Mouse (Mus musculus): Measurements from ENCODE around the gene Ier2. TPM values are rescaled to one million over a fixed set of nuclear protein-coding genes. Genes with fewer than 3 reads are reported as not detected.

Ier2 gene
- polyA plus RNA-seq, 1 experiment from 2014 or later: 29.3 TPM

DNA sequence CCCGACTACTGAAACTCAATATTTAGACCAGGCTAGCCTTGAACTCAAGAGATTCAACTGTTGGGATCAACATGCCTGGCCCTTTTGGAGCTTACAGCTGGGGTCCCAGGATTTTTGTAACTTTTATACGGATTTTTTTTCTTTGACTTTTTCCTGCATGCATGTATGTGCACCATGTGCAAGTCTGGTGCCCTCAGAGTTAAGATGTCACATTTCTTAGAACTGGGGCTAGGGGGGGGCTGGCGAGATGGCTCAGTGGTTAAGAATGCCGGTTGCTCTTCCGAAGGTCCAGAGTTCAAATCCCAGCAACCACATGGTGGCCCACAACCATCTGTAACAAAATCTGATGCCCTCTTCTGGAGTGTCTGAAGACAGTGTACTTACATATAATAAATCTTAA, 37.9 kb upstream of the Ier2 start:
- Histone ChIP-seq H3K4me1 (ENCODE audit: control insufficient read depth, insufficient read depth, low read length) (peaks cover 12% of the 10 kb centered on the region), H3K27ac (ENCODE audit: low read depth, low read length) (peak overlapping the region; percentile 52; the same call in 1 of the 2 replicates), H3K4me3 (ENCODE audit: low read depth, low read length) (no peak overlapping the region), H3K9me3 (replicated peaks; ENCODE audit: control insufficient read depth, low read length) (no peaks in the 10 kb centered on the region), H3K36me3 (ENCODE audit: control insufficient read depth, insufficient read depth, low read length) (peaks cover 43% of the 10 kb centered on the region), H3K4me2 (ENCODE audit: low read length) (no peak overlapping the region), H3K9ac (ENCODE audit: low read length) (no peak overlapping the region), H3K27me3 (replicated peaks; ENCODE audit: control insufficient read depth, insufficient read depth, low read length) (peaks cover 29% of the 10 kb centered on the region)
- DNase-seq (ENCODE audit: low spot score) (no peak), ATAC-seq (no peak)
- WGBS: 87% methylated on average over 5 of the region's 5 CpGs

GRCm38 (mm10) chr8:84699861-84700322, 37.2 kb upstream of the Ier2 start:
- 58% methylated on average over 7 of the region's 7 CpGs for WGBS
- DNase-seq (ENCODE audit: low spot score): peak; percentile 65
- Histone ChIP-seq H3K9ac (ENCODE audit: low read length) (no peak overlapping the region), H3K4me3 (ENCODE audit: low read depth, low read length) (no peak overlapping the region), H3K27me3 (replicated peaks; ENCODE audit: control insufficient read depth, insufficient read depth, low read length) (peaks cover 29% of the 10 kb centered on the region), H3K27ac (ENCODE audit: low read depth, low read length) (peak overlapping the region; percentile 52; the same call in 1 of the 2 replicates), H3K9me3 (replicated peaks; ENCODE audit: control insufficient read depth, low read length) (no peaks in the 10 kb centered on the region), H3K36me3 (ENCODE audit: control insufficient read depth, insufficient read depth, low read length) (peaks cover 49% of the 10 kb centered on the region), H3K4me2 (ENCODE audit: low read length) (no peak overlapping the region), H3K4me1 (ENCODE audit: control insufficient read depth, insufficient read depth, low read length) (peaks cover 12% of the 10 kb centered on the region)
- no peak for ATAC-seq

- Histone ChIP-seq H3K9me3 (replicated peaks; ENCODE audit: control insufficient read depth, low read length) (no peaks in the 10 kb centered on the region), H3K9ac (ENCODE audit: low read length) (no peak overlapping the region), H3K4me3 (ENCODE audit: low read depth, low read length) (no peak overlapping the region), H3K27ac (ENCODE audit: low read depth, low read length) (peak overlapping the region; percentile 70), H3K36me3 (ENCODE audit: control insufficient read depth, insufficient read depth, low read length) (peaks cover 47% of the 10 kb centered on the region), H3K4me1 (ENCODE audit: control insufficient read depth, insufficient read depth, low read length) (peaks cover 8% of the 10 kb centered on the region), H3K4me2 (ENCODE audit: low read length) (no peak overlapping the region), H3K27me3 (replicated peaks; ENCODE audit: control insufficient read depth, insufficient read depth, low read length) (peaks cover 23% of the 10 kb centered on the region)
- ATAC-seq (no peak), DNase-seq (ENCODE audit: low spot score) (no peak)
- WGBS: 89% methylated on average over 9 of the region's 9 CpGs
Measured at GRCm38 (mm10) chr8:84698929-84699401, 36.3 kb upstream of the Ier2 start.

GRCm38 (mm10) chr8:84698288-84698687, 35.6 kb upstream of the Ier2 start:
- WGBS: 90% methylated on average over 5 of the region's 5 CpGs
- no peaks in the 10 kb centered on the region for H3K9me3 ChIP-seq (replicated peaks; ENCODE audit: control insufficient read depth, low read length)
- peaks cover 51% of the 10 kb centered on the region for H3K36me3 ChIP-seq (ENCODE audit: control insufficient read depth, insufficient read depth, low read length)
- no peak overlapping the region for H3K4me3 ChIP-seq (ENCODE audit: low read depth, low read length)
- H3K9ac ChIP-seq (ENCODE audit: low read length): no peak overlapping the region
- H3K27me3 ChIP-seq (replicated peaks; ENCODE audit: control insufficient read depth, insufficient read depth, low read length): peaks cover 19% of the 10 kb centered on the region
- no peak overlapping the region for H3K4me2 ChIP-seq (ENCODE audit: low read length)
- H3K27ac ChIP-seq (ENCODE audit: low read depth, low read length): no peak overlapping the region
- DNase-seq (ENCODE audit: low spot score): no peak
- ATAC-seq: no peak
- peaks cover 4% of the 10 kb centered on the region; the same call in 1 of the 2 replicates for H3K4me1 ChIP-seq (ENCODE audit: control insufficient read depth, insufficient read depth, low read length)

DNA sequence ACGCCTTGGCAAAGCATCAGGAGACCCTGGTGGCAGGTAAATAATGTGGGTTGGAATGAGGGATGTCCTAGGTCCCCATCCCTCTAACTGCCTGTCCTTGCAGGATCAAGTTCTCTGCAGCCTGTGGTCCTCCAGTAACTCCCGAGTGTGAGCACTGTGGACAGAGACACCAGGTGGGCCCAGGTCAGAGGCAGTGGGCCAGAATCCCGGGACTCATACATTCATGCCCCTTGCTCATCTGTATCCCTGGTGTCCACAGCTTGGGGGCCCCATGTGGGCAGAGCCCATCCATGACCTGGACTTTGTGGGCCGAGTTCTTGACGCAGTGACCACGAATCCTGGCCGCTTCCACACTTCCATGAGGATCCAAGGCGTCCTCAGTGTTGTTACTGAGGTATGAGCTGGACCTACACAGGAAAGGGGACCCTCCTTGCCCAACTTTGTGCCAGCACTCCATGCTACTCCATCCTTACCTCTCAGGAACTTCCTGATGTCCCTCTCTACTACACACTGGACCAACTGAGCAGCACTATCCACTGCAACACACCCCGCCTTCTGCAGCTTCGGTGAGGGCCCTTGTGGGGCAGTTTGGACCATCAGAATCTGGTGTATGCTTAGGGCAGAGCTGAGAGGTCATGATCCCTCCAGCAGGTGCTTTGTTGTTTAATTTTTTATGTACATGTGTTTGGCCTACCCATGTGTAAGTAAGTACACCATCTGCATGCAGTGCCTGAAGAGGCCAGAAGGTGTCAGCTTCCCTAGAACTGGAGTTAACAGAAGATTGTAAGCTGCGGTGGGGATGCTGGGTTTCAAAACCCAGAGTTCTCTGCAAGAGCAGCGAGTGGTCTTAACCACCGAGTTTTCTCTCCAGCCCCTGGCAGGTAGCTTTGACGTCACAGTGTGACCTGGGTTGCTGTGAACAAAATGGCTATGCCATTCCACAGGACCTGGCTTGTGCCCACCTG, 34.8 kb upstream of the Ier2 start:
- DNase-seq (ENCODE audit: low spot score) (peak; percentile 76), ATAC-seq (no peak)
- H3K4me1 ChIP-seq (ENCODE audit: control insufficient read depth, insufficient read depth, low read length): 0 out of 2 replicates have a peak, but pooled peaks cover 3% of the 10 kb centered on the region
- H3K9me3 ChIP-seq (replicated peaks; ENCODE audit: control insufficient read depth, low read length): no peaks in the 10 kb centered on the region
- no peak overlapping the region for H3K27ac ChIP-seq (ENCODE audit: low read depth, low read length)
- H3K27me3 ChIP-seq (replicated peaks; ENCODE audit: control insufficient read depth, insufficient read depth, low read length): peaks cover 11% of the 10 kb centered on the region
- H3K9ac ChIP-seq (ENCODE audit: low read length): no peak overlapping the region
- 88% methylated on average over 14 of the region's 14 CpGs for WGBS
- peaks cover 54% of the 10 kb centered on the region for H3K36me3 ChIP-seq (ENCODE audit: control insufficient read depth, insufficient read depth, low read length)
- H3K4me3 ChIP-seq (ENCODE audit: low read depth, low read length): no peak overlapping the region
- no peak overlapping the region for H3K4me2 ChIP-seq (ENCODE audit: low read length)

DNA sequence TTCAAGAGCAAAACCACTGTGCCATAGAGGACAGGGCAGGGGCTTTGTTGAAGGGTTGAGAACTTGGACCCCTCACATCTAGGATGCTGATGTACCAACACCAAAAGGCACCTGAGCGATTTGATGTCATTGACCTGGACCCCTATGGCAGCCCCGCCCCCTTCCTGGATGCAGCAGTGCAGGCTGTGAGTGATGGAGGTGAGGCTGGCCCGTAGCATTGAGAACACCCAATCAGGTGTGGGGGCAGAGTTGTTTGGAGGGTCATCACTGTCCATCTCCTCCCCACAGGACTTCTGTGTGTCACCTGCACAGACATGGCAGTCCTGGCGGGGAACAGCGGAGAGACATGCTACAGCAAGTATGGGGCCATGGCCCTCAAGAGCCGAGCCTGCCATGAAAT, 32.5 kb upstream of the Ier2 start:
- no peak for ATAC-seq
- peaks cover 69% of the 10 kb centered on the region for H3K36me3 ChIP-seq (ENCODE audit: control insufficient read depth, insufficient read depth, low read length)

DNA sequence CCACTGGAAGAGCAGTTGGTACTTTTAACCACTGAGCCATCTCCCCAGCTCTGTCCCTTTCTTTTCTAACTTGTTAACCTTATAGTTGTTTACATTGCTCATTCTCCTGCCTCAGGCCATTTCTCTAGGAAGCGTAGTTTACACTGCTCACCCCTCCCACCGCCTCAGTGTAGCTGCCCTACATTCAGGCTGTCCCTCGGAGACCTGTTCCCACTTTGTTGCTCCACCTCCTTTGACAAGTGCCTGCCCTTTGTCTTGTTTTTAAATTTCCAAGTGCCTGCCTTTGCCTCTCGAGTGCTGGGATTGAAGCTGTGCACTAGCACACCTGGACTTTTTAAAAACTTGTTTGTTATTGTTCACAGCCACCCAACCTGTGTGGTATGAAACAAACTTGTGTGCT, 30.7 kb upstream of the Ier2 start:
- peaks cover 55% of the 10 kb centered on the region for H3K36me3 ChIP-seq (ENCODE audit: control insufficient read depth, insufficient read depth, low read length)
- WGBS: 79% methylated on average over 4 of the region's 4 CpGs

More for the DNA sequence above, 32.5 kb upstream of the Ier2 start:
- Histone ChIP-seq H3K4me2 (ENCODE audit: low read length) (no peak overlapping the region), H3K9ac (ENCODE audit: low read length) (no peak overlapping the region), H3K27ac (ENCODE audit: low read depth, low read length) (no peak overlapping the region), H3K9me3 (replicated peaks; ENCODE audit: control insufficient read depth, low read length) (no peaks in the 10 kb centered on the region), H3K27me3 (replicated peaks; ENCODE audit: control insufficient read depth, insufficient read depth, low read length) (no peaks in the 10 kb centered on the region), H3K4me1 (ENCODE audit: control insufficient read depth, insufficient read depth, low read length) (peaks cover 3% of the 10 kb centered on the region; the same call in 1 of the 2 replicates), H3K4me3 (ENCODE audit: low read depth, low read length) (no peak overlapping the region)
- no peak for DNase-seq (ENCODE audit: low spot score)
- 90% methylated on average over 6 of the region's 6 CpGs for WGBS

DNA sequence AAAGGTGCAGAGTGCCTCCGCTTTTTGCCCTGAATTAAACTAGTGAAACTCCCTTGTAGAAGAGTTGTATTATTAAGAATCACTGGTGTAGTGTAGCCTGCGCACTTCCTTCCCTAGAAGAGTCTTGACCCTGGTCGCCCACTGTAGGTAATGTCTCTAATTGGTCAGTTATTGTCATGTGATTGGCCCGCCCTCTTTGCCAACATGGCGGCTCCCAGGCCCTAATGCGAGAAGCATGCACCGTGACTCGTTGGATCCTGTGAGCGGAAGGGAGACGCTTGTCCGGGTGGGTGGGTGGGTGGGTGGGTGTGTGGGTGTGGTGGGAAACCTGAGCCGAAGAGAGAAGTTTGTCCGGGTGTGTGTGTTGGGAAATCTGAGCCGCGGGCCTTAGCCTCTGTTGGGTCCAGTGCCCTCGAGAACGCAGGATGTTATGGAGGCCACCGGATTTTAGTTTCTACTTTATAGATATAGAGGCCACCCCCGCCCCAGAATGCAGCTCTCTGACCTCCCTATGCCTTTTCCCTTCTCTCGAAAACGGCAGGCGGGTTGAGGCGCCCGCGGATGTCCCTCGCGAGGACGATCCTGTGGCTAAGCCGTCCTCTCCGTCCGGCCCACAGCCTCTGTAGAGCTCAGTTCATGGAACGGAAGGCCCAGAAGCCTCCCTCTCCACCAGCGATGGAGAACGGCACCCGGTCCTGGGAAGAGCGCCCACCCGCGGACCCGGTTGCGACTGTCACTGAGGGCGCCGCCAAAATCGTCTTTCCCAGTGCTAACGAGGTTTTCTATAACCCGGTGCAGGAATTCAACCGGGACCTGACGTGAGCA, 26.7 kb upstream of the Ier2 start:
- no peaks in the 10 kb centered on the region for H3K9me3 ChIP-seq (replicated peaks; ENCODE audit: control insufficient read depth, low read length)
- peak overlapping the region; percentile 90 for H3K4me2 ChIP-seq (ENCODE audit: low read length)
- H3K9ac ChIP-seq (ENCODE audit: low read length): peak overlapping the region; percentile 69
- WGBS: under 1% methylated on average over 47 of the region's 47 CpGs
- H3K4me1 ChIP-seq (ENCODE audit: control insufficient read depth, insufficient read depth, low read length): peaks cover 31% of the 10 kb centered on the region
- H3K27ac ChIP-seq (ENCODE audit: low read depth, low read length): no peak overlapping the region
- H3K36me3 ChIP-seq (ENCODE audit: control insufficient read depth, insufficient read depth, low read length): peaks cover 25% of the 10 kb centered on the region
- ATAC-seq (peak; percentile 89), DNase-seq (ENCODE audit: low spot score) (peak; percentile 95)
- no peaks in the 10 kb centered on the region for H3K27me3 ChIP-seq (replicated peaks; ENCODE audit: control insufficient read depth, insufficient read depth, low read length)
- peak overlapping the region; percentile 68 for H3K4me3 ChIP-seq (ENCODE audit: low read depth, low read length)

More for the DNA sequence above, 30.7 kb upstream of the Ier2 start:
- H3K9ac ChIP-seq (ENCODE audit: low read length): no peak overlapping the region
- DNase-seq (ENCODE audit: low spot score): no peak
- H3K4me1 ChIP-seq (ENCODE audit: control insufficient read depth, insufficient read depth, low read length): peaks cover 12% of the 10 kb centered on the region
- H3K27ac ChIP-seq (ENCODE audit: low read depth, low read length): no peak overlapping the region
- H3K4me3 ChIP-seq (ENCODE audit: low read depth, low read length): no peak overlapping the region
- H3K9me3 ChIP-seq (replicated peaks; ENCODE audit: control insufficient read depth, low read length): no peaks in the 10 kb centered on the region
- H3K27me3 ChIP-seq (replicated peaks; ENCODE audit: control insufficient read depth, insufficient read depth, low read length): no peaks in the 10 kb centered on the region
- no peak overlapping the region for H3K4me2 ChIP-seq (ENCODE audit: low read length)
- ATAC-seq: no peak

Data from forebrain, embryonic 14.5 days (tissue).